Mouse (Mus musculus) mouse trophoblast stem cell (cell line): Measurements from ENCODE around the gene Hoxd13.

ENCODE experiments used
- in situ Hi-C, 2 experiments: fragments of 300-500 bp; cut with MseI, MboI; formaldehyde crosslinking; loops; 2 replicates in 1 of 2; 3 replicates in 1 of 2; pipeline ENCODE4 v1.15.1; 2025

Hoxd13 gene

GRCm38 (mm10) chr2:74691995-74692807 is 24.1 kb downstream of the Hoxd13 start:
- in situ Hi-C loops = loop anchor here in 1 of 2 experiments (10.0 kb wide), 1 partner anchor 613 kb away; no protein-coding TSS in a partner anchor

- in situ Hi-C loops = loop anchor here in 1 of 2 experiments (10.0 kb wide), 1 partner anchor 612 kb away; no protein-coding TSS in a partner anchor
Observed at GRCm38 (mm10) chr2:74692808-74693431, 24.8 kb downstream of the Hoxd13 start.

- in situ Hi-C loops = loop anchor here in 1 of 2 experiments (10.0 kb wide), 1 partner anchor 611 kb away; no protein-coding TSS in a partner anchor
Observed at GRCm38 (mm10) chr2:74693432-74693827, 25.3 kb downstream of the Hoxd13 start.

- in situ Hi-C loops = loop anchor here in 1 of 2 experiments (10.0 kb wide), 1 partner anchor 611 kb away; no protein-coding TSS in a partner anchor
Observed at GRCm38 (mm10) chr2:74694066-74694465, 26.0 kb downstream of the Hoxd13 start.

- in situ Hi-C loops = loop anchor here in 1 of 2 experiments (10.0 kb wide), 1 partner anchor 609 kb away; no protein-coding TSS in a partner anchor
Observed at GRCm38 (mm10) chr2:74695383-74695782, 27.3 kb downstream of the Hoxd13 start.

GRCm38 (mm10) chr2:74695813-74696430 is 27.8 kb downstream of the Hoxd13 start:
- in situ Hi-C loops = loop anchor here in 1 of 2 experiments (10.0 kb wide), 1 partner anchor 609 kb away; no protein-coding TSS in a partner anchor

GRCm38 (mm10) chr2:74696442-74697335 is 28.6 kb downstream of the Hoxd13 start:
- in situ Hi-C loops = loop anchor here in 1 of 2 experiments (10.0 kb wide), 1 partner anchor 608 kb away; no protein-coding TSS in a partner anchor

GRCm38 (mm10) chr2:74697567-74698121 is 29.5 kb downstream of the Hoxd13 start, which contains the start of gene Hoxd9:
Gene Hoxd9 (plus strand): TSS chr2:74697727.
- in situ Hi-C loops = loop anchor here in 1 of 2 experiments (10.0 kb wide), 1 partner anchor 607 kb away; no protein-coding TSS in a partner anchor

- in situ Hi-C loops = loop anchor here in 1 of 2 experiments (10.0 kb wide), 1 partner anchor 606 kb away; no protein-coding TSS in a partner anchor
Observed at GRCm38 (mm10) chr2:74698201-74699052, 30.3 kb downstream of the Hoxd13 start.

GRCm38 (mm10) chr2:74699053-74699430 is 30.9 kb downstream of the Hoxd13 start:
- in situ Hi-C loops = loop anchor here in 1 of 2 experiments (10.0 kb wide), 1 partner anchor 606 kb away; no protein-coding TSS in a partner anchor

- in situ Hi-C loops = loop anchor here (10.0 to 25.0 kb wide), 4 partner anchors 455 to 887 kb away; no protein-coding TSS in a partner anchor
Observed at GRCm38 (mm10) chr2:74699664-74700545, 31.8 kb downstream of the Hoxd13 start.

GRCm38 (mm10) chr2:74700546-74701112 is 32.5 kb downstream of the Hoxd13 start:
- in situ Hi-C loops = loop anchor here (10.0 to 25.0 kb wide), 3 partner anchors 454 to 887 kb away; no protein-coding TSS in a partner anchor

GRCm38 (mm10) chr2:74701949-74702819 is 34.1 kb downstream of the Hoxd13 start:
- in situ Hi-C loops = loop anchor here (10.0 to 25.0 kb wide), 3 partner anchors 453 to 885 kb away; no protein-coding TSS in a partner anchor

- in situ Hi-C loops = loop anchor here (10.0 to 25.0 kb wide), 3 partner anchors 452 to 884 kb away; no protein-coding TSS in a partner anchor
Observed at GRCm38 (mm10) chr2:74702820-74703219, 34.7 kb downstream of the Hoxd13 start.

- in situ Hi-C loops = loop anchor here (10.0 to 25.0 kb wide), 3 partner anchors 451 to 884 kb away; no protein-coding TSS in a partner anchor
Observed at GRCm38 (mm10) chr2:74703317-74703716, 35.2 kb downstream of the Hoxd13 start.

- in situ Hi-C loops = loop anchor here (10.0 to 25.0 kb wide), 3 partner anchors 451 to 883 kb away; no protein-coding TSS in a partner anchor
Observed at GRCm38 (mm10) chr2:74703720-74704392, 35.7 kb downstream of the Hoxd13 start.
